Comparison of ENCODE assay signal across 8 mouse cellular contexts in the genomic region with DNA sequence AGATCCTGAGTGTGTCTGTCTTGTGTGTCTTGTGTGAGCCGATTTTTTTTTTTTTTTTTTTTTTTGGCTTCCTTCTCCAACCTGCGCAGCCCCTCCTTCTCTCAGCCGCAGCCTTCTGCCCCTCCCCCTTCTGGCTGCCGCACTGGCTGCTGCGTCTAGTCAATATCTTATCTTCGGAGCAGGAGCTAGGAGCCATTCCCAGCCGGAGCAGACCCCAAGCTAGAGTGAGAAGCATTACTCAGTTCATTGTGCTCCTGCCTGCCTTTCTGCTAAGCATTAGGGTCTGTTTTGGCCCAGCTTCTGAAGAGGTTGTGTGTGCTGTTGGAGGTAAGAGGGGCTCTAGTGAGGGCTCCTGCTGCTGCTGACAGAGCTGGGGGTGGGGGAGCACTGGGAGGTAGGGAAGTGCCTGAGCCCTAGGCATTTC. TPM values are rescaled to one million over a fixed set of nuclear protein-coding genes. Genes with fewer than 3 reads are reported as not detected.
DNase-seq lines count a peak whose midpoint lies in the region; ATAC-seq lines count a peak whose summit lies in the region.

A gene (plus strand): TSS at position 114 of the 424 bp plus-strand sequence.

- no peaks in the 10 kb centered on the region for H3K27me3 ChIP-seq in neural tube, embryonic 12.5 days (replicated peaks)

- ATAC-seq in neural tube, embryonic 12.5 days (ENCODE audit: low FRiP score, low read depth): peak; percentile 43; the same call in 1 of the 2 replicates

- H3K36me3 ChIP-seq in neural tube, embryonic 12.5 days: 0 out of 2 replicates have a peak, but pooled peaks cover 4% of the 10 kb centered on the region

- no peaks in the 10 kb centered on the region for H3K9me3 ChIP-seq in neural tube, embryonic 12.5 days

- H3K9ac ChIP-seq in neural tube, embryonic 12.5 days: peak within 1 kb of the TSS; percentile 62

- H3K4me3 ChIP-seq in neural tube, embryonic 12.5 days: peak within 1 kb of the TSS; percentile 43

- intact Hi-C loops in gastrocnemius, postnatal 14 days (cut with DNase I; ENCODE audit: low total_unique reads): no loop called here

- H3K4me1 ChIP-seq in neural tube, embryonic 12.5 days: peaks cover 9% of the 10 kb centered on the region

- peak; percentile 53 to 70 for DNase-seq in cerebellum, postnatal 25 days
- no peak for DNase-seq in cerebellum, adult 11-12 months
- peak; percentile 42 for DNase-seq in R1 (ENCODE audit: low read depth, low spot score)
- peak in 1 of 2 experiments; percentile 79 for DNase-seq in frontal cortex, adult 2 months (ENCODE audit: extremely low spot score in 1 of 2, low spot score in 1 of 2)
- DNase-seq in left cerebral cortex, adult 8-10 months (ENCODE audit: low spot score in 2 of 2): peak; percentile 49 to 64
- DNase-seq in testis, postnatal 10 days (ENCODE audit: low spot score): no peak
- DNase-seq in gastrocnemius, postnatal 14 days: no peak

- peak within 1 kb of the TSS; percentile 58 for H3K4me2 ChIP-seq in neural tube, embryonic 12.5 days (replicated peaks)

- WGBS in neural tube, embryonic 12.5 days: 3% methylated on average over 7 of the region's 7 CpGs

- H3K27ac ChIP-seq in neural tube, embryonic 12.5 days: peak within 1 kb of the TSS; percentile 47

RNA-seq across cellular contexts. Expression of the gene that starts here (rescaled TPM):
- 26.4 and 34.4 TPM in 2 replicates for polyA plus RNA-seq in frontal cortex, adult 2 months (2012; rRNA removed)
- 10 to 100 TPM; 47.1 to 59.7 (median 55.7) TPM for total RNA-seq in left cerebral cortex, adult 8-10 months (2022)
- polyA plus RNA-seq in neural tube, embryonic 12.5 days (2016; fragmentation: Nextera tagmentation; extraction: Ambion mirVana): 36.4 and 39.6 TPM in 2 replicates
- not detected for total RNA-seq in gastrocnemius, postnatal 14 days (2021)

Comparison
In these comparisons a context has a peak if more than half of its experiments do, and no peak if none do; other contexts are left out.
1. RNA of the gene that starts here (total RNA-seq): 47.1 to 59.7 TPM in left cerebral cortex, adult 8-10 months; not detected in gastrocnemius, postnatal 14 days; every median in the first group is over 10 times any median in the second.
2. DNase-seq: peak in cerebellum, postnatal 25 days (2 of 2), R1 (single experiment) and left cerebral cortex, adult 8-10 months (2 of 2); none in cerebellum, adult 11-12 months (single experiment), testis, postnatal 10 days (single experiment) and gastrocnemius, postnatal 14 days (single experiment).